Mouse (Mus musculus) heart, adult 8-10 months (tissue): ENCODE measurements around the gene Rreb1. TPM values are rescaled to one million over a fixed set of nuclear protein-coding genes. Genes with fewer than 3 reads are reported as not detected.

Experiments used
- DNase-seq: peaks from one replicate; pipeline ENCODE4 v3.0.0; 2022; ENCODE audit warnings: low spot score
- total RNA-seq, 4 experiments: library from RNA; stranded (reverse); gene quantifications; 2 replicates each; pipeline ENCODE4 v1.2.4; 2022

Gene Rreb1
- total RNA-seq, 4 experiments from 2014 or later = 44.5 to 54.0 (median 52.6) TPM

- no peak for DNase-seq
These were observed 73.4 kb downstream of the Rreb1 start for GRCm38 (mm10) chr13:37851617-37852016.

GRCm38 (mm10) chr13:37852850-37853249 lies 74.7 kb downstream of the Rreb1 start:
- DNase-seq = no peak

- no peak for DNase-seq
These were observed 75.2 kb downstream of the Rreb1 start for GRCm38 (mm10) chr13:37853441-37853840.

GRCm38 (mm10) chr13:37854031-37854431 lies 75.8 kb downstream of the Rreb1 start:
- DNase-seq = peak; percentile 41

GRCm38 (mm10) chr13:37854455-37855220 lies 76.4 kb downstream of the Rreb1 start:
- DNase-seq = peak; percentile 43

GRCm38 (mm10) chr13:37855221-37855757 lies 77.1 kb downstream of the Rreb1 start:
- DNase-seq = no peak

- no peak for DNase-seq
These were observed 77.6 kb downstream of the Rreb1 start for GRCm38 (mm10) chr13:37855765-37856164.

GRCm38 (mm10) chr13:37856537-37856936 lies 78.3 kb downstream of the Rreb1 start:
- no peak for DNase-seq

- peak; percentile 91 for DNase-seq
These were observed 79.3 kb downstream of the Rreb1 start for GRCm38 (mm10) chr13:37857284-37858065.

GRCm38 (mm10) chr13:37858066-37858501 lies 79.9 kb downstream of the Rreb1 start:
- no peak for DNase-seq

GRCm38 (mm10) chr13:37858508-37858907 lies 80.3 kb downstream of the Rreb1 start:
- no peak for DNase-seq

- DNase-seq = no peak
These were observed 81.6 kb downstream of the Rreb1 start for GRCm38 (mm10) chr13:37859782-37860181.

GRCm38 (mm10) chr13:37860204-37860603 lies 82.0 kb downstream of the Rreb1 start:
- no peak for DNase-seq

- DNase-seq = no peak
These were observed 82.6 kb downstream of the Rreb1 start for GRCm38 (mm10) chr13:37860789-37861188.

GRCm38 (mm10) chr13:37862492-37862891 lies 84.3 kb downstream of the Rreb1 start:
- no peak for DNase-seq

GRCm38 (mm10) chr13:37863643-37864042 lies 85.4 kb downstream of the Rreb1 start:
- no peak for DNase-seq

- no peak for DNase-seq
These were observed 86.5 kb downstream of the Rreb1 start for GRCm38 (mm10) chr13:37864697-37865096.

GRCm38 (mm10) chr13:37866296-37866695 lies 88.1 kb downstream of the Rreb1 start:
- no peak for DNase-seq

GRCm38 (mm10) chr13:37866846-37867245 lies 88.6 kb downstream of the Rreb1 start:
- DNase-seq = no peak

GRCm38 (mm10) chr13:37870118-37870908 lies 92.1 kb downstream of the Rreb1 start:
- no peak for DNase-seq

GRCm38 (mm10) chr13:37872142-37872835 lies 94.1 kb downstream of the Rreb1 start:
- no peak for DNase-seq
